In genomic region chr15:81191303-81191702, GRCm38 (mm10) we compare ENCODE assay signal across 8 mouse cellular contexts. TPM values are rescaled to one million over a fixed set of nuclear protein-coding genes. Genes with fewer than 3 reads are reported as not detected.
DNase-seq lines count a peak whose midpoint lies in the region; ATAC-seq and TF ChIP-seq lines count a peak whose summit lies in the region.

No protein-coding gene starts in this region.

- no peak for DNase-seq in heart, postnatal 10 days
- DNase-seq in thymus, adult 2 months: no peak
- no peak for DNase-seq in thymus, postnatal 0 days (ENCODE audit: low spot score)
- no peak for DNase-seq in embryo, embryonic 10 days (ENCODE audit: low spot score)
- DNase-seq in gastrocnemius, adult 18-20 months (ENCODE audit: low spot score): no peak
- DNase-seq in spleen, postnatal 14 days (ENCODE audit: low spot score in 2 of 2): no peak

- no peaks in the 10 kb centered on the region for H3K9me3 ChIP-seq in heart, embryonic 12.5 days (replicated peaks)
- H3K9me3 ChIP-seq in liver, embryonic 12.5 days (replicated peaks): no peaks in the 10 kb centered on the region

- ATAC-seq in heart, embryonic 12.5 days (ENCODE audit: insufficient number of reproducible peaks, low FRiP score): no peak
- ATAC-seq in liver, embryonic 12.5 days: no peak

- peak overlapping the region; percentile 13; the same call in 1 of the 2 replicates for H3K27ac ChIP-seq in heart, embryonic 12.5 days (ENCODE audit: poor library complexity, severe bottlenecking)
- peak overlapping the region; percentile 75 for H3K27ac ChIP-seq in thymus, adult 2 months (ENCODE audit: control insufficient read depth, insufficient read depth, low read length)
- H3K27ac ChIP-seq in liver, embryonic 12.5 days: peak overlapping the region; percentile 59

- no peak for TF ChIP-seq POLR2A in thymus, adult 2 months (IDR thresholded peaks at IDR 0.05; ENCODE audit: control insufficient read depth, extremely low read depth, insufficient read depth, low read length, poor library complexity)

- no peak for TF ChIP-seq CTCF in thymus, adult 2 months (IDR thresholded peaks at IDR 0.05; ENCODE audit: borderline replicate concordance, control insufficient read depth, extremely low read depth, insufficient read depth, low read length, poor library complexity)

- H3K9ac ChIP-seq in heart, embryonic 12.5 days: peak overlapping the region; percentile 70
- H3K9ac ChIP-seq in liver, embryonic 12.5 days: peak overlapping the region; percentile 71

- H3K36me3 ChIP-seq in heart, embryonic 12.5 days: peaks cover 6% of the 10 kb centered on the region; the same call in 1 of the 2 replicates
- no peaks in the 10 kb centered on the region for H3K36me3 ChIP-seq in thymus, adult 2 months (ENCODE audit: control insufficient read depth, insufficient read depth, low read length)
- no peaks in the 10 kb centered on the region for H3K36me3 ChIP-seq in liver, embryonic 12.5 days

- peak overlapping the region; percentile 71 for H3K4me2 ChIP-seq in heart, embryonic 12.5 days
- peak overlapping the region; percentile 100 for H3K4me2 ChIP-seq in liver, embryonic 12.5 days

- 25% methylated on average over 9 of the region's 9 CpGs for WGBS in heart, embryonic 12.5 days
- WGBS in thymus, adult 2 months: 23% methylated on average over 9 of the region's 9 CpGs
- 25% methylated on average over 9 of the region's 9 CpGs for WGBS in liver, embryonic 12.5 days (ENCODE audit: insufficient replicate concordance)

- H3K4me1 ChIP-seq in heart, embryonic 12.5 days (replicated peaks): peaks cover 15% of the 10 kb centered on the region
- peaks cover 10% of the 10 kb centered on the region for H3K4me1 ChIP-seq in thymus, adult 2 months (replicated peaks; ENCODE audit: control insufficient read depth, insufficient read depth, low read length)
- H3K4me1 ChIP-seq in liver, embryonic 12.5 days: peaks cover 28% of the 10 kb centered on the region

- H3K4me3 ChIP-seq in heart, embryonic 12.5 days: peak overlapping the region; percentile 93
- H3K4me3 ChIP-seq in thymus, adult 2 months (ENCODE audit: control insufficient read depth, insufficient read depth, low read length): peak overlapping the region; percentile 62
- H3K4me3 ChIP-seq in liver, embryonic 12.5 days: peak overlapping the region; percentile 84

- intact Hi-C loops in heart, postnatal 10 days (cut with DNase I): no loop called here

- no peaks in the 10 kb centered on the region for H3K27me3 ChIP-seq in heart, embryonic 12.5 days (replicated peaks)
- H3K27me3 ChIP-seq in thymus, adult 2 months (ENCODE audit: control insufficient read depth, insufficient read depth, low read length): no peaks in the 10 kb centered on the region
- H3K27me3 ChIP-seq in liver, embryonic 12.5 days (replicated peaks): no peaks in the 10 kb centered on the region

RNA-seq across cellular contexts. Expression of gene Mrtfa, which starts 0.7 kb away (rescaled TPM):
- 19.4 TPM in 2 replicates for polyA plus RNA-seq in heart, embryonic 12.5 days (2016; fragmentation: Nextera tagmentation; extraction: Ambion mirVana)
- total RNA-seq in heart, postnatal 10 days (2021): 10 to 100 TPM; 16.1 to 17.2 TPM
- polyA plus RNA-seq in thymus, adult 2 months (2012; rRNA removed): 114 and 127 TPM in 2 replicates
- polyA plus RNA-seq in thymus, postnatal 0 days (2015; fragmentation: Nextera tagmentation; extraction: Ambion mirVana): 17.3 and 19.0 TPM in 2 replicates
- 8.0 and 8.7 TPM in 2 replicates for polyA plus RNA-seq in liver, embryonic 12.5 days (2016; fragmentation: Nextera tagmentation; extraction: Ambion mirVana)
- 10 to 100 TPM; 17.5 to 17.7 TPM for total RNA-seq in gastrocnemius, adult 18-20 months (2021)

RNA-seq across cellular contexts. Expression of gene Mchr1, which starts 44.0 kb away (rescaled TPM):
- not detected in 2 replicates for polyA plus RNA-seq in heart, embryonic 12.5 days (2016; fragmentation: Nextera tagmentation; extraction: Ambion mirVana)
- total RNA-seq in heart, postnatal 10 days (2021): not detected
- polyA plus RNA-seq in thymus, adult 2 months (2012; rRNA removed): 0.18 TPM in 1 of 2 replicates, not detected in the other
- 0.10 and 0.26 TPM in 2 replicates for polyA plus RNA-seq in thymus, postnatal 0 days (2015; fragmentation: Nextera tagmentation; extraction: Ambion mirVana)
- polyA plus RNA-seq in liver, embryonic 12.5 days (2016; fragmentation: Nextera tagmentation; extraction: Ambion mirVana): 0.19 TPM in 1 of 2 replicates, not detected in the other
- 1 to 10 TPM; 1.5 to 3.3 TPM for total RNA-seq in gastrocnemius, adult 18-20 months (2021)

Comparison
In these comparisons a context has a peak if more than half of its experiments do, and no peak if none do; other contexts are left out.
1. H3K27ac ChIP-seq: peak in every context shown above with its lines; median percentile 75 in thymus, adult 2 months; 59 in liver, embryonic 12.5 days; 13 in heart, embryonic 12.5 days.